Mouse (Mus musculus): ENCODE measurements around the gene Kirrel.

Kirrel gene

DNA sequence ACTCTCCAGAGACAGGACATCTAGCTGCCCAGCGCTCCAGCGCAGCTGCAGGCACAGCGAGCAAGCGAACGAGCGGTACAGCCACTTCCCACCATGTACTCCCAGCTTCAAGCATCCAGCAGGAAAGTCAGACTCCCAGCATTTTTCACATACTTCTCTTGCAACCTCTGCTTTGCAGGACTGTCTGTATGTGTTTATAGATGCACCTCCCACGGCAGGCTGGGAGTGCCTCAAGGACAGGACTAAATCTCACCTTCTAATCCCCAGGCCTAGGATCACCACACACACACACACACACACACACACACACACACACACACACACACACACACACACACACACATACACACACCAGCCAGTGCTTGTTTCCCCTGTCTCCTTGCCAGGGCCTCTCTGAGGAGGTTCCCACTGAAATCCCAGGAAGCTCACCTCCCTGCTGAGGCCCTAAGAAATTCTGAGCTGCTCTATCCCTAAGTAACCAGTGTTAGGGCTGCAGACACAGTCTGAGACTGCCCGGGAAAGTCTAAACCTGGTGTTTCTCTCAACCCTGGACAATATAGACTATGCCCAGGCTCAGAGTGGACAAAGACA is 9.2 kb downstream of the Kirrel start:
- no peak for DNase-seq

DNA sequence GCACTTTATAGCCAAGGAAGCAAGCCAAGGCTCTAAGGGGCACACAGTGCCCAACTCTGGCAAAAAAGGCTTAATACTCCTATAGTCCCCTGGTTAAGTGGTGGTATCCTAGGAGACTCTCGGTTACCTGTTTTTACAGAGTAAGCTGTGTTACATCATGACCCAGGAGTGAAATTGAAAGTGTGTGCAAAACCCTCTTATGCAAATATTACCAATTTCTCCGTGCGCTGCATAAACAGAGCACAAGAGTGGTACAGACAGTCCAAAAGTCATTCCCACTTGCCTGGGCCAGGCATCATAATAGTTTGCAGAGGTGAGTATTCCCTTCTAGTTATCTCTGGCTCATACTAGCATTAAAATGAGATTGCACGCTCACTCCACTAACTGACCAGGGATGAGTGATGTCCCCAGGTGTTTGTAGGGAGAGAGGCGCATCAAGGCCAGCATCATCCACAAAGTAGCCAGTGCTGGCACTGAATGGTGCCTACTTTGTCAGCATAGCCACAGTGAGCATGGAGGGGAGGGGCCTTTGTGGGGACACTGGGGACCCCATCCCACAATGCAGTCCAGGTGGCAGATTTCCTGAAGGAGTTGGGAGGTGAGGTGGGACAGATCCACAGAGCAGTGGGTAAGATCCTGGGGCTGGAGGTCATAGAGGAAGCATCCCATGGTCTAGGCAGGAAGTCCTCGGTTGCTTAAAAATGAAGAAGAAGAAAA is 10.3 kb downstream of the Kirrel start:
- no peak for DNase-seq

DNA sequence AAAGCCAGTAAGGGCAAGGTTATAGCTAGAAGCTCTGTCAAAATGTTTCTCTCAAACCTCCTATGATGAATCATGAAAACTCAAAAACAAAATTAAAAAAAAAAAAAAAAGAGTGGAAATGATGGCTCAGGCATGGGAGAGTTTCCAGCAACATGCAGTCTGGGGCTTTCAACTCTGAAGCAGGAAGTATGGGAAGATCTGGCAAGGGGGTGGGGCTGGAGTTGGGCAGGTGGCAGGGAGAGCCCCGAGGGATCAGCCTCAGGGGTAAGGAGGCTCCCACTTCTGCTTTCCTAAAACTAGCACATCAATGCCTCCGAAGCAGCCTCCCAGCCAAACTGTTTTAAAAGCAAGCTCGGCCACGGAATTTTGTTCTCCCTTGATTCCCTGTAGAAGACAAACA is 11.4 kb downstream of the Kirrel start:
- no peak for DNase-seq

DNA sequence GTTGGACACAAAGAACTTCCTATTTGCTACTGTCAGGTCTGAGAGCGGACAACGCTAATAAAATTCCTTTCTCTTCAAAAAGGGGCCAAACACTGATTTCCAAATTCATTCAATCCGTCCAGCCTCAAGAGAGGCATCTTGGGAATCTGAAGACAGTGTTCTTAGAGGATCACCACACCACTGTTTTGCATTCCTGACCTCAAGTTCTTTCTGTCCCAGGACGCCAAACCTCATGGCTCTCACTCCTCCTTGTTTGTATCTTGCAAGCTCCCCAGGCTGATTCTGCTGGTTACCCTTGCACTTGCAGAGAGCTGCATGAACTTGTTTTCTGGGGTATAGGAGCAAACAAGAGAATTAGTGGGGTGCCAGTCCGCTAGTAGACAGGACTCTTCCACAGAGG is 12.2 kb downstream of the Kirrel start:
- DNase-seq = no peak

DNA sequence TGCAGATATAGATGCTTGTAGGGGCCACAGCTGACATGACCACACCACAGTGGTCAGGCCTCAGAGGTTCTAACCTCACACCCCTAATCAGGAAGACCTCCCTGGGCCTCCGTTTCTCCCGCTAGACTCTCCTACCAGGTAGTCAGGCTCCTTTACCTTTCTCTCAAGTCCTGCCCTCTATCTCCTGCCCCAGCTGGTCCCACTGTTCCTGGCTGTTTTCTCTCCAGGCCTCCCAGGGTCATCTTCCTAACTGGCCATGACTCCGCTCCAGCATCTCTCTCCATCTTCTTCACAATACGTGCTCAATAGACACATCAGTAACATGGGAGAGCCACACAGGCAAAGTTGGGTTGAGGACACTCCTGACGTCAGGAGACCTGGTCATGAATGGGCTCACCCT is 12.9 kb downstream of the Kirrel start:
- DNase-seq = no peak

DNA sequence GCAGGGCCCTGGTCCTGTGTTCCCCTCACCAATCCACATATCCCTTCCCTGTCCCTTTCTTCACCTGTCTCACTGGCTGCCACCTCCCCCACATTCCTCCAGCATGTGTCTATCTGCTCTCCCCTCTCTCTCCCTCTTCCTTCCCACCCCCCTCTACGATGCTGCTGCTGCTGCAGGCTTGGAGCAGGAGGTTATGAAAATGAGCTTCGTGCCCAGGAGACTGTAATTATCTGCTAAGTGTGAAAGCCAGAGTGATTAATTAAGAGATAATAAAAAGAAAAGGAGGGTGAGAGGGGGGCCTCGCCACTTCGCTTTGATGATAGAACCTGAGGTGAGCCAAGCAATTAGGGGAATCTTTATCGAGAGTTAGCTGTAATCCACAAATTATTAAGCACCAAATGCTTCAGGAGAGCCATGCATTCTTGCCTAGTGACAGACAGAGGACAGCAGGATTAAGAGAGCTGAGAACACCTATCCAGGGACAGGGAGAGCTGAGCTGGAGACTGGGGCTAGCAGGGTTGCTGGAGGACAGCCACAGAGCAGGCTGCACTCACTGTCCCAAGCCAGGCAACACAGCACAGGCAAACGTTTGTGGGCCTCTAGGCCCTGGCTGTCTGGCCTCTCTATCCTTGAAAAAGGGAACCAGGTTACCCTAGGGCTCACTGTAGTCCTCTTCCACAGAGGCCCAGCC is 13.6 kb downstream of the Kirrel start:
- DNase-seq = no peak

DNA sequence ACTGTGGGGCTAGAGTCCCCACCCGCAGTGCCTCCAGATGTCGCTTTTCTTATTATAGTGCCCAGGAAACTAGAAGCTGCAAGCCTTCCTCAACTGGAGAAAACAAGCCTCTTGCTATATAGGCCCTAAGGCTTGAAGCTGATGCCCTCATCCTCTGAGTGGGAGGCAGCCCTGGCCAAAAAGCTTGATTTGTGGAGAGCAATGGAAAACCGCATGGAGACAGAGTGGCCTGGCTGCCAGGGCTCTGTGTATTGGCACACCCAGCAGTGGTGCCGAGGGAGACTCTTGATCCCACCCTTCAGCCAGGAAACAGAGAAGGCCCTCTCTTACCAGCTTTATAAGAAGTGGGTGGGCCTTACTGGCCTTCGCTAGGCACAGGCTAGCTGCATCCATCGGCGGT is 15.4 kb downstream of the Kirrel start:
- no peak for DNase-seq

DNA sequence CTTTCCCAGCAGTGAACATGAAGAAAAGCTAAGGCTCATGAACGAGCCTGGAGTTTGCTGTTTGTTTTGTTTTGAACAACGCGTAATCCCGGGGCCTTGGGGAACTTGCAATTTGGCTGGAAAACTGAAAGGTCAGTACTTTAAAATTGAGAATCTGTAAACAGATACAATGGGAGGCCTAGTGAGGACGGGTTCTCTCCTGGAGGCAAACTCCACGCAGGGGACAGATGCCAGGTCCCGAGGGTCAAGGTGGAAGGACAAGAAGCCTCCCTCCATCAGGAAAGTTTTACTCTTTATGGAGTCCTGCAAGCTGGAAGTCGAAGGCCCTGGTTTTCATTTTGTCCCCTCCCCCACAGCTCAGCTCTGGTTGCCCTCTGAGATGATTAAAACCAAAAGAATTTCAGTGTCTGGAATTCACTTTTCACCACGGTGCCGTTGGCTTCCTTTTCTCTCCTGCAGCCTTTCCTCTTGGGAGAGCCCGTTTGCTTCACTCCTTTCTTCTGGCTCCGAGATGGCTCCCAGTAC is 16.7 kb downstream of the Kirrel start:
- DNase-seq = no peak

DNA sequence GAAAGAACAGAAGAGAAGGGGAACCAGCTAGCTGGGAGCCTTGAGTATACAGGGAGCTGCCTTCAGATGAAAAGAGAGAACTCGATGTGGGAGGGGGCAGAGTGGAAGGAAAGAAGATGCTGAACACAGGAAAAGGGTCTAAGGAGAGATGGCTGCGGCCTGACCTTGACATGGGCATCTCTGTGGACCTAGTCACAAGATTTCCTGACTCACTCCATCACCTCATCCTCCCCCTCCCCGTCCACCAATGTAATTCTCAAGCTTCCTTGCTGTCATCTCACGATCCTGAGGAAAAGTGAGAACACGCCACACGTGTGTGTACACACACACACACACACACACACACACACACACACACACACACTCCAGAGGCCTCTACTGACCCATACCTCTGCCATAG is 17.2 kb downstream of the Kirrel start:
- DNase-seq = no peak

DNA sequence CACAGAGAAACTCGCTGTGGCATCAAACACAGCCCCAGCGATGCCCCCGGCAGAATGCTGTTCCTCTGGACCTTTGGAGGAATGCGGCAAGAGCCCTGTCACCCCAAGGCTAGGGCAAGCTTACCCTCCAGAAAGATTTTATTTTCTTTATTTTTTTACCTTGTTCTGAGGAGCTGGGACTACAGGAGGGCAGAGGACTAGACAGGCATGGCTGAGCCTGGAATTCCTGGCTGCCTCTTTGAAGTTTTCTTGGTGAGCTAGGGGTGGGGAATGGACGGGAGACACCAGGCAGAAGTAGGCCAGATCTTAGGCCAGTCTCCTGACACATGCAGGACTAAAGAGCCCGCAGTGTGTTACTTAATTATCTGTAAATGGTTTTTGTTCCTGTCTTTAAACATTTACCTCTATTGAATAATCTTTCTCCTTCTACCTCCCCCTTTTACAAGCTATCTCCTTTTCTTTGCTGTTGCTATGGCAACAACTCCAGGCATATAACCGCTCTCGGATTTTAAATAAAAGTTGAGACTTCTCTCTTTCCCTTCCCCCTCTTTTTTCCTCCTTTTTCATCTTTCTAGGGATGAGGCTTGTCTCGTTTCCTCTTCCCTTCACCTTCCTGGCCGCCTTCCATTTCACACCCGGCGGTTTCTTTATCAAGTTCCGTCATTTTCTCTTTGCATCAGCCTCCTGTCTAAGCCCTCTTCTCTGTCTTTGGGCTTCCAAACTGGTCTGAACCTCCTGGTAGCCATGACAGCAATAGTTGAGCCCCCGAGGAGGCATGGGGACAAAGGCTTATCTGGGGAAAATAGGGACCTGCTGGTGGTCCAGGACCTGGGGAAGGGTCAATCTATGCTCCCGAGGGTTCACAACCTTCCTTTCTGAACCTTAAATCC is 19.9 kb downstream of the Kirrel start:
- DNase-seq = no peak

DNA sequence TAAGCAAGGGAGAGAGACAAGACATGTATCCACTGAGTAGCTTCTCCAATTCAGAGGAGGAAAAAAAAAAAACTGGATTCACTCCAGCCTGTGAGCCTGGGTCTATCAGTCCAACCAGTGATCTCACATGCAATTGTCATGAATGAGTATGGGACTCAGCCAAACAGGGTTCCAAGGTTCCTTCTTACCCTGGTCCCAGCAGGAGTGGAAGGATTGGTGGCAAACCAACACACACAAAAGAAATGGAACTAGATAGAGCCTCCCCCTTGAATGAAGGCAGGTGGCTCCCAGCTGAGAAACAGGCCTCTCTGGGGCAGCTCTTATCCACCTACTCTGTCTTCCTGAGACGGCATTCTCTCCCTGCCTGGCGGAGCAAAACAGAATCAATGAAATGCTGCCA is 21.5 kb downstream of the Kirrel start:
- DNase-seq = no peak

DNA sequence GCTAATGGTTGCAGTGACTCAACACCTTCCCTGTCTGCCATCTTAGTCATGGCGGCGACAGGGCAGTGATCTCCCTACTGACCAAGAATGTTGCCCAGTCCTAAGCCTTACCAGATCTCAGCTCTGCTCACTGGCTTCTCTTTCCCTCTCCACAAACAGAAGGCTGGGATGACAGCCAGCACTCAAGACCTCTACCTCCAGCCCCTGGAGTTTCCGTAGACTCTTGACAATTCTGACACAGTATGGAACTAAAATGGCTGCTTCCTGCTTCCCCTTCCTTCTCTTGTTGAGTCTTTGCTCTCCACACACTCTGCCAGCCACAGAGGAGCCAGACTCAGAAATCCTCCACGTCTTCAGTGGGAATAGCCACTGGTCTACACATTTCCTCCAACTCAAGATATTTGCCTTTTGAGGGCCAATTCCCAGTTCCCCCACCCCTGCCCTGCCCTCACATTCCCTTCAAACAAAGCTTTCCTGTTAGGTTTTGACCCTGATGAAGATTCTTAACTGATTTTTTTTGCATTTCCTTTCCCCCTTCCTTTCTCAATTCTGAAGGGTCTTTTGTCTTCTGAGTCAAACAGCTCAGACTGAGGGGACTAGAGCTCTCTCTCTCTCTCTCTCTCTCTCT is 22.3 kb downstream of the Kirrel start:
- no peak for DNase-seq

DNA sequence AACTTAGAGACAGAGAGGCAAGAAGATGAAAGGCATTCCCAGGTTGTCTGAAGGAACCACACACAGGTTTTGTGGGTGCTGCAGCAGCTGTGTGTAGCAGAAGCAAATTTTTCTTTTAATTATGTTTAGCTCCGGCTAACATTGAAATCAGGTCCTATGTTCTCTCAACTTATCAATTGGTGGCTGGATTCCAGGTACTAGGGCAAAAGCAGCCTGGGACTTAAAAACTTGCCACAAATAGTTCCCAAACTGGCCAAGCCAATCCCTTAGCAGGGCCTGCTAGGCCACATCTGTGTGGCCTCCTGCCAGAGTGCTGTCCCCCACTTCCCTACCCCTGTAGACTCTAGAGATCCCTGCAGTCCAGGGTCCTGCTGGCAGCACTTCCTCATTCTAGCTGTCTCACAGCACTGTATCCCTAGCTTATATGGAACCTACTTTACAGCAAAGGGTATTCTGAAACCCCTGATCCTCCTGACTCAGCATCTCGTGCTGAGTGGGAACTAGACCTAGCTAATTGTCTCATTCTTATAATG is 23.2 kb downstream of the Kirrel start:
- no peak for DNase-seq

DNA sequence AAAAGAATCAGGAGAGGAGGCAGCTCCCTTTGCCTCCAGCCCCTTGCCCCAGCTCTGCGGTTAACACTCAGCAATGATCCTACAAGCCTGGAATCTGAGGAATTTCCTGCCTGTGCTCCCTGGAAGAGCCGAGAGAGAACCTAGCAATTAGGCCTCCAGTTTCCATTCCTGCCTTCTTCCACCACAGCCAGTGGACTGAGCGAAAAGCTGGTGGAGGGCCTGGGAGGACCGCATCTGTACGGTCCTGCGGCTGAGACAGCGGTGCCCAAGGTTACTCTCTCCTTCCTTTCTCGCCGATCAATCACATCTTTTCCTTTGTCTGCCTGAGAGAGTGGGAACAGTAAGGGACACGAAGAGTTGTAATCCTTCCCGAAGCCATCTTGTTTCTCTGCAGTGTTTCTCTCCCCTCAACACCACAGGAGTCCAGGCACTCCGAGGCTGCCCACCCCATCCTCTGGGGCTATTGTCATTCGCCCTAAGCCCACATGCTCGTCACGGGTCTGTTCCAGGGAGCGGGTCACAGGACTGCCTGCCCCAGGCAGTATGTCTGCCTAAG is 23.8 kb downstream of the Kirrel start:
- no peak for DNase-seq

DNA sequence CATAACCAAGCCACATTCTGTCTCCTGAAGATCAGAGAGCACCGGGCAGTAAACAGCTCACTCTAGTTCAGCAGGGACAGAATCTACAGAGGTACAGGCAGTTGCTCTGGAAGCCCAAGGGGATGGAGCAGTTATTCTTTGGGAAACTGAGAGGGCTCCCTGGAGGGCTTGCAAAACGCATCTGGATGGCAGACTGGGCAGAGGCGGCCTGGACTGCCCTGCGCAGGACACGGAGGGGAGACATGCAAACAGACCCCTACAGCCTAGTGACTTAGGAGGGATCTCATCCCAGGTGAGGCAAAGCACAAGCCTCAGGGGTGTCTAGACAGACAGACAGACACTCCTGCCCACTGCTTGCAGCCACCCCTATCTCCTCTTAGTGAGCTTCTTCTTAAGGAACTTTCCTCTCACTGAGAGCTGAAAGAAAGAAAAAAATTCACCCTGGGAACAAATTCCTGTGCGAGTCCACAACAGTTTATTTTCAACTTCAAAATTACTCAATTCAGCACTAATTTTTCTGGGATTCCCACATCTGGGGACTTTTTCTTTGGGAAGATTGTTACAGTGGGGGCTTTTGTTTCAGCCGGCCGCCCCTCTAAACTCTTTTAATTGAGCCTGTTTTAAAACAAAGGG is 24.4 kb downstream of the Kirrel start:
- DNase-seq = no peak

DNA sequence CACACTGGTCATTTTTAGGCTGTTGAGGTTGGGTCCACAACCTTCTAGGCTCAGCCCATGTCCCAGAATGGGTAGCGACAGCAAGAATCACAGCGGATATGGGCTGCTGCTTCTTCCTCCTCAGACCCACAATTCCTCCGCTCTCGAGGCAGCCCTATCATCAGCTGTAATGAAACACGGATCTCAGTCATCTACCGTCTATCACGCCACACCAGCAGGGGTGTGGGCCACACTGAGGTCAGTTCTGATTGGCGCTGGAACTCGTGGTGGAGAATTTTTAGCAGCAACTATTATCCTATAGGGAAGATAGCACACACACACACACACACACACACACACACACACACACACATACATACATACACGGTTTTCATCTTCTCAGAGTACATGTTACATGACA is 25.1 kb downstream of the Kirrel start:
- DNase-seq = no peak

DNA sequence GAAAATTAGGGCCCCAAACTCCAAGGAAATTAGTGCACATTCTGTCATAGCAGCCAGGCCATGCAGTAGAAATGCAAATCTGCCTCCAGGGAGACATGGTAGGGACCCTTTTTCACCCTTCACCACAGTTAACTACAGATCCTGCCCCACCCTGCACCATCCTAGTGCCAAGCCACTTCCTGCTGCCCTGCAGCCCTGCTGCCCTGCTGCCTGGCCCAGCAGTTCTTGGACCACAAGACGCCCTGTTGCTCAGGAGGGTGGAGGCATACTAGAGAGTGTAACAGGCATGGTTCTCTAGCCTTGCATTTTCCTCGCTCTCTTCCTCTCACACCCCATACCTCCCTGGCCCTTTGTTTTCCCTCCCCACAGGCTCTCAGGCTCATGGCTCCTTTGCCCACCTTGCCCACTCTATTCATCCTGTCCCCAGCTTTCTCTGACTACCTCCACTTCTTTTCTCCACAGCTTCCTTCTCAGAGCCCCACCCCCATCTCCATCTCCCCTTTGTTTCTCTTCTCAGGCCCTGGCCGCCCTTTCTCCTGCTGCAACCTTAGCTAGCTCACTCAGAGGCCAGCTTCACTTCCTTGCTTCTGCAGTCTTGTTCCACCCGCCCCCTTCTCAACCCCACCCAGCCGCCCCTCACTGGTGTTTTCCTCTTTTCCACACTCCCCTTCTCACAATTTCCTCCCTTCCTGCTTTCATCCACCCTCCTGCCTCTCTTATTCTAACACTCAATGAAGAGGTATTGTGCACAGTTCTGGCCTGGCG is 29.9 kb downstream of the Kirrel start:
- no peak for DNase-seq

DNA sequence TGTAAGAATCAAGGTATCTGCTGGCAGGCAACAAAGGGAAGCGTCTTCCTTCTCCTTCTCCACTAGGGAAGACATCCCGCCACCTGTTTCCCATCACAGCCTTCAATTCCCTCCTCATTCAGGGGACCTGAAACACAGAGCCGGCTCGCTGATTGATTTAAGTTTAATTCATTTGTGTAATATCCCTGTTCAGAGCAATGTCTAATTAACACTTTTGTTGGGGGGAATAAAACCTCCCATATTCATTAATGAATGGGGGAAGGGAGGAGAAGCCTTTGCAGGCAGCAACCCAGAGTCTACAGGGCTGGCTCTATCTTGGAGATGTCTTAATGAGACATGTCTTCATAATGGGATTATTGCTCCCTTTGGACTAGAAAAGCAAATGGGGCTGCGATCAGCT is 34.3 kb downstream of the Kirrel start:
- DNase-seq = no peak

DNA sequence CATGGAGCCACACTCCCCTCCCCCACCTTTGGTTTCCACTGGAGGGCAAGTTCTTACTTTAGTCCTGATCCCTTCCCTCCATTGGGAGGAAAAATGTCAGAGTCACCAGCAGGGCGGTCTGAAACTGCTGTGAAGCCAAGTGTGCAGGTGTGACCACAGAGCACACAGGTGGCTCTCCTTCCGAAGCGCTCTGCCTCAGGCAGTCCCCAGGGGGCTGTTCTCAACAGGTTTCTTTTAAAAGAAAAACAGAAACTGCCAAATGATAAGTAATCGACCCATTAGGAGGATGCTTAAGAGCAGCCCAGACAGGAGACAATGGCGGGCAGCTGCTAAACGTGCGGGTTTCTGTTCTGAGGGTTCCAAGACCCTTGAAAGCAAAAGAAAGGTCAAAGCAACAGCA is 37.8 kb downstream of the Kirrel start:
- DNase-seq = peak; percentile 50

DNA sequence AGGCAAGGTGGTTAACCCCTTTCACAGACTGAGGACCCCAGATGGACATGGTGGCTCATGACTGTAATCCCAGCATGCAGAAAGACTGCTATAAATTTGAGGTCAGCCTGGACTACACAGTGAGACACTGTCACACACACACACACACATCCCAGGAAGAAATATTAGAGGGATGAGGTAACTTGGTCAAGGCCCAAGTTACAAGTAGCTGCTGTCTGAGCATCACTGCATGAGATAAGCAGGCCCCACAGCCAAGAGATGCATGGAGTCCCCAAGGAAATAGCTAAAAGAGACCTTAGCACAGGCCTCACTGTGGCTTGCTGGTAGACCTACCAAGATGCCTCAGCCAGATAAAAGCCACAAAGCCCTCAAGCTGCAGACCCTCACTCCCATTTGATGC is 39.6 kb downstream of the Kirrel start:
- no peak for DNase-seq
